Mouse (Mus musculus): ENCODE data around the gene Ifi209.
"Not testable (repeated sequence)": the region's sequence is repeated elsewhere in the genome, so short reads cannot be mapped to it uniquely, and the experiment has no call there.

The Ifi209 gene

GRCm38 (mm10) chr1:173630622-173631021 lies at the start of gene Ifi209:
Gene Ifi209, plus strand, starts transcription at chr1:173630917.
- not testable (repeated sequence) for ATAC-seq (ENCODE audit: low TSS enrichment)

- not testable (repeated sequence) for ATAC-seq (ENCODE audit: low TSS enrichment)
Measured at GRCm38 (mm10) chr1:173589698-173590097, 41.0 kb upstream of the Ifi209 start.

GRCm38 (mm10) chr1:173598838-173599494 lies 31.8 kb upstream of the Ifi209 start, which contains the start of gene Ifi213:
Gene Ifi213, minus strand, starts transcription at chr1:173599274.
- ATAC-seq (ENCODE audit: low TSS enrichment): not testable (repeated sequence)

- not testable (repeated sequence) for ATAC-seq (ENCODE audit: low TSS enrichment)
Measured at GRCm38 (mm10) chr1:173610291-173610690, 20.4 kb upstream of the Ifi209 start.

GRCm38 (mm10) chr1:173622216-173622615 lies 8.5 kb upstream of the Ifi209 start:
- not testable (repeated sequence) for ATAC-seq (ENCODE audit: low TSS enrichment)

GRCm38 (mm10) chr1:173624052-173624451 lies 6.7 kb upstream of the Ifi209 start:
- ATAC-seq (ENCODE audit: low TSS enrichment): no peak

GRCm38 (mm10) chr1:173626686-173627085 lies 4.0 kb upstream of the Ifi209 start:
- ATAC-seq (ENCODE audit: low TSS enrichment): no peak

- no peak for ATAC-seq (ENCODE audit: low TSS enrichment)
Measured at GRCm38 (mm10) chr1:173633969-173634645, 3.4 kb downstream of the Ifi209 start.

- no peak for ATAC-seq (ENCODE audit: low TSS enrichment)
Measured at GRCm38 (mm10) chr1:173645393-173645792, 14.7 kb downstream of the Ifi209 start.

- no peak for ATAC-seq (ENCODE audit: low TSS enrichment)
Measured at GRCm38 (mm10) chr1:173657973-173658372, 27.3 kb downstream of the Ifi209 start.

GRCm38 (mm10) chr1:173673458-173674097 lies 42.9 kb downstream of the Ifi209 start, which contains the start of gene Ifi208:
Gene Ifi208, plus strand, starts transcription at chr1:173673675.
- ATAC-seq (ENCODE audit: low TSS enrichment): not testable (repeated sequence)

GRCm38 (mm10) chr1:173678605-173679004 lies 47.9 kb downstream of the Ifi209 start:
- ATAC-seq (ENCODE audit: low TSS enrichment): not testable (repeated sequence)

- no peak for ATAC-seq (ENCODE audit: low TSS enrichment)
Measured at GRCm38 (mm10) chr1:173694270-173694669, 63.6 kb downstream of the Ifi209 start.
